Mouse (Mus musculus) liver, postnatal 0 days (tissue): ENCODE measurements at regions not wholly inside any gene's neighbourhood (a gene's known extent, or its start where the extent isn't known, plus 50 kb on each side); places are given as distances from the start of the nearest gene placed in this dataset.

Source experiments
- CTCF ChIP-seq: sonication (generic); IDR thresholded peaks from 2 replicates; pipeline ENCODE4 v1.5.1; 2016; ENCODE audit warnings: antibody characterized with exemption, low read depth
- EP300 ChIP-seq: IDR thresholded peaks from 2 replicates; pipeline ENCODE4 v1.6.1; 2016; ENCODE audit warnings: antibody characterized with exemption, low read depth, mild to moderate bottlenecking

- TF ChIP-seq CTCF: no peak
- no peak for TF ChIP-seq EP300
These were observed 352.4 kb upstream of the Zfp507 start for GRCm38 (mm10) chr7:36155159-36155558.
